Mouse (Mus musculus) E14TG2a.4 (cell line): ENCODE results near the gene Gfra1.

Experiments
- CTCF ChIP-seq: conservative IDR thresholded peaks from 2 replicates; pipeline ENCODE4 v1.5.1; 2014; ENCODE audit warnings: low read length
- NANOG ChIP-seq: IDR thresholded peaks from 2 replicates; pipeline ENCODE4 v1.6.1; 2014; ENCODE audit warnings: borderline replicate concordance, low read length, mixed read lengths
- POU5F1 ChIP-seq: IDR thresholded peaks from 2 replicates; pipeline ENCODE4 v1.6.1; 2014; ENCODE audit warnings: low read length, borderline replicate concordance

DNA sequence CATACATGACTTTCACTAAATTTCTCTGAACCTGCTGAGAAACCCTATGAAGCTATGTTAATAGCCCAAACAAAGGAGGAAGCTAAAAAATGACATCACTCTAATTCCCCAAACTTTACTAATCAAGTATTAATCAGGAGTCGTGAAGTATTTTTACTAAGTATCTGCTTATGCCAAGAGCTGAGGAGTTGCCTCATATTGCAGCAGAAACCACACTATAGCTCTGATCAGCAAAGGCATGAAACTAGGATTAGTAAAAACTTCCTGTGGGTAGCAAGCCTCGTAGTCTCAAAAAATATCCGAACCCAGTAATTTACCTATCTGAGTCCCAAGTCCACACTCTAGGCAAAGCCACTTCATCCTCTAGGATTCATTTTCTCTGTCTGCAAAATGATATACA lies 55.5 kb downstream of the Gfra1 start:
- no peak for TF ChIP-seq CTCF
- no peak for TF ChIP-seq NANOG
- TF ChIP-seq POU5F1 = no peak
